Mouse (Mus musculus): ENCODE data around the gene Sgf29.

DNA sequence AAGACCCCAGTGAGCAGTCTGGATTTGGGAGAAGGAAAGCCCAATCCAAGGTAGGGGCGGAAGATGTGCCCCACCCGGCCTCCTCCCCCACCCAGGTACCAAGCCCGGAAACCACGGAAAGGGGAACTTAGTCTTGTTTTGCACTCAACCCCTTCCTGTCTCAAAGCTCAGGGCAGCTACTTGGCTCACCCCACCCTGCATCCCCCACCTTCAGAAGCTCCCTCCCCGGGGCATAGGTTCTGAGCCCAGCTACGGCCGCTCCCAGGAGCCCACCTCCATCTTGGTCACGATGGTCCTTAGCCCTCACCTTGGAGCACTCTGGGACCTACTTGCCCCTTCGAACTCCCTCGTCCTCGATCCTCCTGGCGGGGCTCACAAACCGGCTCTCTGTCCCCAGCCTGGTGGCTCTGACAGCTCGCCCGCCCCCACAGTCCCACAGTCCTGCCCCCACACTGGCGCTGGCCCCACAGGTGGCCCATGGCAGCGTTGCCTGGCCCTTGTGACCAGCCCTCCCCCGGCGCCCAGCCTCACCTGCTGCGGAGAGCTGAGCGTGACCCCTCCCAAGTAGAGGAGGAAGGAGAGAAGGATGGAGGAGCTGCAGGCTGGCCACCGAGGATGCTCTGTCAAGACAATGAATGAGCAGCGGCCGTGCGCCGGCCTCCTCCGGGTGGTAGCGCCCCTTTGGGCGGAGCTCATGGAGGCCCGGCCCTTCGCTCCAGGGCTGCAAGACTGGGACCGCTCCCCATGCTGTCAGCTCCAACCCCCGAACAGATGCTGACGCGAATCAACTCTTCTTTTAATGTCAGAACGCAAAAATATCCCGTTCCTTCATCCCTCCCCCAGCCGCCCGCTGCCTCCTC, 55.2 kb downstream of the Sgf29 start:
- no peak for TF ChIP-seq POLR2A (IDR thresholded peaks at IDR 0.05; ENCODE audit: insufficient read length, low read depth)
- no peak for TF ChIP-seq TCF3 (IDR thresholded peaks at IDR 0.05; ENCODE audit: insufficient read length, low read depth)
- no peak for TF ChIP-seq POLR2AphosphoS2 (IDR thresholded peaks at IDR 0.05; ENCODE audit: insufficient read length, low read depth)
